Mouse (Mus musculus) small intestine, adult 2 months (tissue): ENCODE data around the gene Zfp579. TPM values are rescaled to one million over a fixed set of nuclear protein-coding genes. Genes with fewer than 3 reads are reported as not detected.

ENCODE experiments used
- H3K27ac ChIP-seq: fragments of 200-500 bp; 2 replicates; pipeline ENCODE4 v1.5.1; 2012; ENCODE audit warnings: low read depth, low read length, control low read depth, inconsistent platforms; ENCODE audit not compliant: insufficient read depth
- H3K27me3 ChIP-seq: fragments of 200-500 bp; 2 replicates; pipeline ENCODE4 v1.6.1; 2012; ENCODE audit warnings: mild to moderate bottlenecking, moderate library complexity, low read length, inconsistent platforms; ENCODE audit not compliant: control insufficient read depth, insufficient read depth
- H3K36me3 ChIP-seq: fragments of 200-500 bp; 2 replicates; pipeline ENCODE4 v1.6.1; 2012; ENCODE audit warnings: mild to moderate bottlenecking, low read length, control low read depth, inconsistent platforms; ENCODE audit not compliant: control insufficient read depth, insufficient read depth
- H3K4me1 ChIP-seq: fragments of 200-500 bp; 2 replicates; pipeline ENCODE4 v1.6.1; 2012; ENCODE audit warnings: low read length, inconsistent platforms, mixed read lengths; ENCODE audit not compliant: control insufficient read depth, insufficient read depth, insufficient read length
- H3K4me3 ChIP-seq: fragments of 200-500 bp; 2 replicates; pipeline ENCODE4 v1.5.1; 2012; ENCODE audit warnings: low read depth, mild to moderate bottlenecking, control low read depth, inconsistent platforms, low read length, moderate library complexity
- CTCF ChIP-seq: fragments of 200-500 bp; IDR thresholded peaks from 2 replicates; pipeline ENCODE4 v1.5.1; 2012; ENCODE audit warnings: low read depth, mild to moderate bottlenecking, control low read depth, inconsistent platforms, low read length, moderate library complexity, mixed read lengths; ENCODE audit not compliant: insufficient replicate concordance, insufficient read length; ENCODE audit errors: extremely low read depth
- POLR2A ChIP-seq: fragments of 200-500 bp; IDR thresholded peaks from 2 replicates; pipeline ENCODE4 v1.6.1; 2012; ENCODE audit warnings: low read depth, mild to moderate bottlenecking, control low read depth, inconsistent platforms, low read length, moderate library complexity
- WGBS: fragments of 180-500 bp; shearing (Covaris S2); methylation state at CpG from one replicate; pipeline ENCODE4 v1.1.7; 2018; 5-methylcytosine and 5-hydroxymethylcytosine counted together
- polyA plus RNA-seq: library from polyadenylated mRNA; depleted of rRNA; stranded (reverse); fragments of >200 nt; gene quantifications from 2 replicates; pipeline ENCODE4 v1.2.3, GENCODE M21; 2012

The Zfp579 gene
- polyA plus RNA-seq, 1 experiment = 52.4 TPM

- Histone ChIP-seq H3K36me3 (peaks cover 11% of the 10 kb centered on the region; the same call in 1 of the 2 replicates), H3K27ac (no peak overlapping the region), H3K4me1 (peaks cover 9% of the 10 kb centered on the region; the same call in 1 of the 2 replicates), H3K27me3 (no peaks in the 10 kb centered on the region), H3K4me3 (no peak overlapping the region)
- TF ChIP-seq CTCF (no peak), POLR2A (no peak)
- 63% methylated on average over 8 of the region's 8 CpGs for WGBS
These were observed 976 bp upstream of the Zfp579 start for GRCm38 (mm10) chr7:4996934-4997333.

DNA sequence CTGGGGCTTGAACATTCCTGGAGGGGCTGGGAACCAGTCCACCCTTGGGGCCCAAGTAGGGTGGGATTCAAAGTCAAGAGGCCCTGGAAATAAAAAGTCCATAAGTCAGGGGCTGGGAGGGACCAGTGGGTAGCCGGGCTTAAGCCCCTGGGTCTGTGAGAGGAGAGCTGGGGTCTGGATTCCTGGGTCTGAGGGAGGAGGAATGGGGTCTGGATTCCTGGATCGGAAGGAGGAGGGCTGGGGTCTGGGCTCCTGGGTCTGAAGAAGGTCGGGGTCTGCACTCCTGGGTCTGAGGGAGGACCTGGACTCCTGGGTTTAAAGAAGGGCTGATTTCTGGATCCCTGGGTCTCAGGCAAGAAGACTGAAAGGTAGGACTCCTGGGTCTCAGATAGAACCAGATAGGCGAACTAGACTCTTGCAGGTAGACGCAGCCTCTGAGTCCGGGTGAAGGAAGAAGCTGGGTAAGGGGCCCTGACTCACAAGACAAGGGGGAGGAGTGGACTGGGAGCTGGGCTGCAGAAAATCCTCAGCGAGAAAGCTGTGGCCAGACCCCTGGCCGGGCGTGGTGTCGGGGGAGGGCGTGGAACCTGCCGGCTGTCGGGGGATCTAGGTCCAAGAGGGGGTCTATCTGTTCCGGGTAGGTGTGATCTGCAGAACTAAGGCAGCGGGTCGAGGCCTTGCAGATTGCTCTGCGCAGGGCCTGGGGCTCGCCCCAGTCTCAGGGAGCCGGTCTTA, 523 bp downstream of the Zfp579 start:
- 8% methylated on average over 19 of the region's 19 CpGs for WGBS
- H3K4me3 ChIP-seq = peak overlapping the region; percentile 98
- no peak for TF ChIP-seq POLR2A
- no peak for TF ChIP-seq CTCF
- no peaks in the 10 kb centered on the region for H3K27me3 ChIP-seq
- H3K36me3 ChIP-seq = peaks cover 11% of the 10 kb centered on the region; the same call in 1 of the 2 replicates
- H3K4me1 ChIP-seq = peaks cover 9% of the 10 kb centered on the region; the same call in 1 of the 2 replicates
- no peak overlapping the region for H3K27ac ChIP-seq

DNA sequence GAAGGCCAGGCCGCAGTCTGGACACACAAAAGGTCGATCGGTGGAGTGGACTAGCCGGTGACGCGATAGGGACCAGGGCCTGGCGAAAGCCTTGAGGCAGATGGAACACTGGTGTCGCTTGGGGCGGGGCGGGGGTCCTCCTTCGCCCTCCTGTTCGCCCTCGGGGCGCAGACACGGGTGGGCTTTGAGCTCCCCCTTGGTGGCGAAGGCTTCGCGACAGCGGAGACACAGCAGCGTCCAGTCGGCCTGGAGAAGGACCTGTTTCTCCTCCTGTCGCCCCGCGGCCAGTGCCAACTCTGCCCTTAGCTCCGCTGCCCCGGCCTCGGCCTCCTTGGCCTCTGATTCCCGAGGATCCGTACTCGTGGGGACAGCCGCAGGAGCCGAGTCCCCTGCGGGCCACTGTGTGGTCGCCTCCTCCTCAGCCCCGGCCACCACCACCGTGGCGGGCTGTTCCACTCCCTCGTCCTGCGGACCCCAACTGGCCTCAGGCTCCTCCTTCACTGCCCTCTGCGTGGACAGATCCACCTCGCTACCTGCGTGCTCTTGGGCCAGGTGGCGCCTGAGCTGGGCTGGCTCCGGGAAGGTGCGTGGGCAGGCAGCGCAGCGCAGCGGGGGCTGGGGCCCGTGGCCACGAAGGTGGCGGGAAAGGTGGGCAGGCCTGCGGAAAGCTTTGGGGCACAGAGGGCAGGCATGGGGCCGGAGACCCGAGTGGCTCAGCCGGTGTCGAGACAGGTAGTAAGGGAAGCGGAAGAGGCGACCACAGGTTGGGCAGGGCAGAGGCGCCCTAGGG, 1.8 kb downstream of the Zfp579 start:
- TF ChIP-seq CTCF = no peak
- no peak for TF ChIP-seq POLR2A
- 83% methylated on average over 59 of the region's 59 CpGs for WGBS
- H3K27me3 ChIP-seq = no peaks in the 10 kb centered on the region

GRCm38 (mm10) chr7:4993347-4993998, 2.5 kb downstream of the Zfp579 start:
- WGBS = 86% methylated on average over 53 of the region's 55 CpGs
- H3K27ac ChIP-seq = no peak overlapping the region
- H3K4me1 ChIP-seq = peaks cover 9% of the 10 kb centered on the region; the same call in 1 of the 2 replicates
- TF ChIP-seq CTCF = no peak
- no peak for TF ChIP-seq POLR2A
- H3K36me3 ChIP-seq = peaks cover 11% of the 10 kb centered on the region; the same call in 1 of the 2 replicates
- H3K4me3 ChIP-seq = no peak overlapping the region
- H3K27me3 ChIP-seq = no peaks in the 10 kb centered on the region

More for the DNA sequence above, 1.8 kb downstream of the Zfp579 start:
- H3K36me3 ChIP-seq = peaks cover 11% of the 10 kb centered on the region; the same call in 1 of the 2 replicates
- H3K4me1 ChIP-seq = peaks cover 9% of the 10 kb centered on the region; the same call in 1 of the 2 replicates
- no peak overlapping the region for H3K27ac ChIP-seq
- H3K4me3 ChIP-seq = no peak overlapping the region

DNA sequence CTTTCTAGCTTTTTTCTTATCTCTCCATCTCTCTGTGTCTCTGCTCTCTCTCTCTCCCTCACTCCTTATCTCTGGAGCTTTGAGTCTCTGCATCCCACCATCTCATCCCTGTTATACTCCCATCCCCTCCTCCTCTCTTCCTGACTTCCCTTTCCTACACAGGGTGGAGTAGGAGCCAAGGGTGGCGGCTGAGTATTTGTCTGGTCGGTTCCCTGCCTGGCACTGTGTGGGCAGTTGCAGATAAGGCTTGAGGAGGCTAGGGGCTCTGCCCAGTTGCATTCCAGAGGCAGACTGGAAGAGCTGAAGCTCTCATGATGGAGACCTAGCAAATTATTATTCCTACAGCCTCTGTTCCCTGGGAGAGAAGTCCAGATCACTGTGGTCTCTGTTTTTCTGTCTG, 7.7 kb downstream of the Zfp579 start:
- Histone ChIP-seq H3K4me3 (no peak overlapping the region), H3K36me3 (peaks cover 7% of the 10 kb centered on the region; the same call in 1 of the 2 replicates), H3K4me1 (no peaks in the 10 kb centered on the region), H3K27ac (no peak overlapping the region), H3K27me3 (no peaks in the 10 kb centered on the region)
- WGBS = 22% methylated on average over 2 of the region's 2 CpGs
- no peak for TF ChIP-seq CTCF
- TF ChIP-seq POLR2A = no peak

DNA sequence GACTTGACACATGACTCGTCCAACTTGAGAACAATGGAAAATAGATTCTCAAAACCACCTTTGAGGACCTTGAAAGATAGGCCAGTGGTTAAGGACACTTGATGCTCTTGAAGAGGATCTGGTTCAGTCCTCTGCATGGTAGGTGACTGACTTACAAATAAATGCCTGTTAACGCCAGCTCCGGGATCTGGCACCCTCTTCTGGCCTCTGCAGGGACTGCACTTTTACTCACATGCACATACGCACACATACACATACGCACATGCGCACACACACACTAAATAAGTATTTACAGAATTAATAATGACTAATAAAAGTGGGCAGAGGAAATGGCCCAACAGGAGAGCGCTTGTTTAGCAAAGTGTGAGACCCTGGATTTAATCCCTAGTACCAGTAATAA, 19.1 kb downstream of the Zfp579 start:
- Histone ChIP-seq H3K4me1 (no peaks in the 10 kb centered on the region), H3K27ac (no peak overlapping the region), H3K36me3 (no peaks in the 10 kb centered on the region), H3K27me3 (no peaks in the 10 kb centered on the region), H3K4me3 (no peak overlapping the region)
- 89% methylated on average over 7 of the region's 7 CpGs for WGBS
- TF ChIP-seq CTCF (peak; percentile 11; the same call in 1 of the 2 replicates), POLR2A (no peak)

DNA sequence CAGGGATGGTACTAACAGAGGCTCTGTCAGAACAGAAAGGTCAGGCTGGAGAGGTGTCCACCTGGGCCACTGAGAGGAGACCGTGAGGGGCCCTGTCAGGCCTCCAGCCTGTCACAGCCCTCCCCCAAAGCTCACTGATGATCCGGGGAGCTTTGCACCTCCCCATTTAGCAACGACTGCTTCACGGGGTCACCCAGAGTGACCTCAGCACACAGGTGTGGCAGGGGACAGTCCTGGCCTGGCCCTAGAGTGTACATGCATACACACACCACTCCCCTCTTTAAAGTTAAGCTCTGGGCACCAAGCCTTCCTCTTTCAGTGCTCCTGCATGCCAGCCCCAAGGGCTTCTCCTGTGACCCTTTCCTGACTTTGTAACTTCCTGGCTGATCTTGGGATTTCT, 20.5 kb downstream of the Zfp579 start:
- Histone ChIP-seq H3K36me3 (no peaks in the 10 kb centered on the region), H3K27ac (no peak overlapping the region), H3K4me3 (no peak overlapping the region), H3K27me3 (no peaks in the 10 kb centered on the region), H3K4me1 (no peaks in the 10 kb centered on the region)
- no peak for TF ChIP-seq POLR2A
- TF ChIP-seq CTCF = no peak
- WGBS = 34% methylated on average over 4 of the region's 4 CpGs
